Mouse (Mus musculus): ENCODE data around the gene Dctn3. TPM values are rescaled to one million over a fixed set of nuclear protein-coding genes. Genes with fewer than 3 reads are reported as not detected.

Dctn3 gene
- polyA plus RNA-seq, 1 experiment, result 38.0 TPM

- TF ChIP-seq GATA1 (IDR thresholded peaks at IDR 0.05; ENCODE audit: low read length) (no peak), TAL1 (IDR thresholded peaks at IDR 0.05; ENCODE audit: low read length) (no peak)
- Histone ChIP-seq H3K4me1 (ENCODE audit: control insufficient read depth) (no peaks in the 10 kb centered on the region), H3K36me3 (ENCODE audit: control insufficient read depth) (no peaks in the 10 kb centered on the region), H3K9me3 (ENCODE audit: control insufficient read depth, low read length) (no peaks in the 10 kb centered on the region), H3K4me3 (replicated peaks) (no peak overlapping the region), H3K27me3 (ENCODE audit: control insufficient read depth) (peaks cover 5% of the 10 kb centered on the region)
These were observed 46.5 kb downstream of the Dctn3 start for GRCm38 (mm10) chr4:41676248-41677005.

GRCm38 (mm10) chr4:41673186-41673585 is 49.8 kb downstream of the Dctn3 start:
- Histone ChIP-seq H3K4me3 (replicated peaks) (no peak overlapping the region), H3K4me1 (ENCODE audit: control insufficient read depth) (no peaks in the 10 kb centered on the region), H3K9me3 (ENCODE audit: control insufficient read depth, low read length) (no peaks in the 10 kb centered on the region), H3K36me3 (ENCODE audit: control insufficient read depth) (no peaks in the 10 kb centered on the region), H3K27me3 (ENCODE audit: control insufficient read depth) (0 out of 2 replicates have a peak, but pooled peaks cover 2% of the 10 kb centered on the region)
- TF ChIP-seq GATA1 (IDR thresholded peaks at IDR 0.05; ENCODE audit: low read length), result no peak

GRCm38 (mm10) chr4:41672522-41672963 is 50.4 kb downstream of the Dctn3 start:
- TF ChIP-seq TAL1 (IDR thresholded peaks at IDR 0.05; ENCODE audit: low read length) (no peak), GATA1 (IDR thresholded peaks at IDR 0.05; ENCODE audit: low read length) (no peak)
- no peaks in the 10 kb centered on the region for H3K9me3 ChIP-seq (ENCODE audit: control insufficient read depth, low read length)
- no peaks in the 10 kb centered on the region for H3K36me3 ChIP-seq (ENCODE audit: control insufficient read depth)
- 0 out of 2 replicates have a peak, but pooled peaks cover 2% of the 10 kb centered on the region for H3K27me3 ChIP-seq (ENCODE audit: control insufficient read depth)
- no peak overlapping the region for H3K4me3 ChIP-seq (replicated peaks)
- H3K4me1 ChIP-seq (ENCODE audit: control insufficient read depth), result no peaks in the 10 kb centered on the region

- Histone ChIP-seq H3K4me3 (replicated peaks) (no peak overlapping the region), H3K36me3 (ENCODE audit: control insufficient read depth) (no peaks in the 10 kb centered on the region), H3K9me3 (ENCODE audit: control insufficient read depth, low read length) (no peaks in the 10 kb centered on the region), H3K4me1 (ENCODE audit: control insufficient read depth) (no peaks in the 10 kb centered on the region), H3K27me3 (ENCODE audit: control insufficient read depth) (0 out of 2 replicates have a peak, but pooled peaks cover 2% of the 10 kb centered on the region)
- no peak for TF ChIP-seq TAL1 (IDR thresholded peaks at IDR 0.05; ENCODE audit: low read length)
These were observed 50.9 kb downstream of the Dctn3 start for GRCm38 (mm10) chr4:41671963-41672480.

DNA sequence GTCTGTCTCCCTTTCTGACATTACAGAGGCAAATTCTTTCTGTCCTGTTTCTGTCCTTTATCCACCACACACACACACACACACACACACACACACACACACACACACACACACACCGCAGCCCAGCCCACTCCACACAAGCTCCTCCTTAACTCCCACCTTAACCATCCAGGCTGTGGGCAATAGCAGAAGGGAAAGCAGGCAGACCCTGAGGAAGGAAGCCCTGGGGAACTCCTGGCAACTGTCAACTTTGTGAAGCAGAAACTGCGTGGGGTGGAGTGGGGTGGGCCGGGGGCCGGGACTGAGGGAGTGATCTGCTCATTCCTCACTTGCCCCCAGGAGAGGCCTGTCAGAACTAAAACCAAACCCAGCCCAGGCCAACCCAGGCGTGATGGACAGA is 51.5 kb downstream of the Dctn3 start:
- TF ChIP-seq GATA1 (IDR thresholded peaks at IDR 0.05; ENCODE audit: low read length) (no peak), TAL1 (IDR thresholded peaks at IDR 0.05; ENCODE audit: low read length) (no peak)
- Histone ChIP-seq H3K4me3 (replicated peaks) (no peak overlapping the region), H3K36me3 (ENCODE audit: control insufficient read depth) (no peaks in the 10 kb centered on the region), H3K9me3 (ENCODE audit: control insufficient read depth, low read length) (no peaks in the 10 kb centered on the region), H3K4me1 (ENCODE audit: control insufficient read depth) (no peaks in the 10 kb centered on the region; the same call in 1 of the 2 replicates), H3K27me3 (ENCODE audit: control insufficient read depth) (0 out of 2 replicates have a peak, but pooled peaks cover 2% of the 10 kb centered on the region)

DNA sequence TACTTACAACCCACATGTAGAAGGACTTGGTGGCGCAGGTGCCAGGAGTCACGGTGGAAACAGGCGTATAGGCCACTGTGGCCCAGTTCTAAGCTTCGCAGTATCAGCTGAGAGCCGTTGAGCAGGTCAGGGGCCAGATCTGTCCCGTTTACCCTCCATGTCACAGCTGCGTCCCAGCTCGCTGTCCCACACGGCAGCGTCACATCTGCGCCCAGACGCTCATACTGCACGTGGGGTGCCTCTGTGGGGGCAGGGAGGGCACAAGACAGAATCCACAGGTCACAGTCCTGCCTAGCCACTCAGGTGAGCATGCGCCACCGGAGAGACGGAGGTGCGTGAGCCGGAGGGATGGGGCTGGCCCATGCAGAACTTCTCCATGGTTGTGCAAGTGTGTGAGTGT is 52.1 kb downstream of the Dctn3 start:
- no peak for TF ChIP-seq TAL1 (IDR thresholded peaks at IDR 0.05; ENCODE audit: low read length)
- TF ChIP-seq GATA1 (IDR thresholded peaks at IDR 0.05; ENCODE audit: low read length), result no peak
- no peaks in the 10 kb centered on the region for H3K36me3 ChIP-seq (ENCODE audit: control insufficient read depth)
- H3K27me3 ChIP-seq (ENCODE audit: control insufficient read depth), result 0 out of 2 replicates have a peak, but pooled peaks cover 2% of the 10 kb centered on the region
- H3K4me1 ChIP-seq (ENCODE audit: control insufficient read depth), result no peaks in the 10 kb centered on the region; the same call in 1 of the 2 replicates
- no peak overlapping the region for H3K4me3 ChIP-seq (replicated peaks)
- no peaks in the 10 kb centered on the region for H3K9me3 ChIP-seq (ENCODE audit: control insufficient read depth, low read length)

GRCm38 (mm10) chr4:41666646-41667045 is 56.3 kb downstream of the Dctn3 start:
- H3K36me3 ChIP-seq (ENCODE audit: control insufficient read depth), result no peaks in the 10 kb centered on the region
- H3K4me1 ChIP-seq (ENCODE audit: control insufficient read depth), result no peaks in the 10 kb centered on the region; the same call in none of the 2 replicates
- TF ChIP-seq GATA1 (IDR thresholded peaks at IDR 0.05; ENCODE audit: low read length) (no peak), TAL1 (IDR thresholded peaks at IDR 0.05; ENCODE audit: low read length) (no peak)
- H3K9me3 ChIP-seq (ENCODE audit: control insufficient read depth, low read length), result no peaks in the 10 kb centered on the region
- no peak overlapping the region for H3K4me3 ChIP-seq (replicated peaks)
- H3K27me3 ChIP-seq (ENCODE audit: control insufficient read depth), result no peaks in the 10 kb centered on the region

GRCm38 (mm10) chr4:41665009-41665675 is 57.8 kb downstream of the Dctn3 start:
- H3K4me1 ChIP-seq (ENCODE audit: control insufficient read depth), result no peaks in the 10 kb centered on the region; the same call in none of the 2 replicates
- no peaks in the 10 kb centered on the region for H3K36me3 ChIP-seq (ENCODE audit: control insufficient read depth)
- H3K4me3 ChIP-seq (replicated peaks), result no peak overlapping the region
- TF ChIP-seq GATA1 (IDR thresholded peaks at IDR 0.05; ENCODE audit: low read length) (no peak), TAL1 (IDR thresholded peaks at IDR 0.05; ENCODE audit: low read length) (no peak)
- H3K9me3 ChIP-seq (ENCODE audit: control insufficient read depth, low read length), result no peaks in the 10 kb centered on the region
- H3K27me3 ChIP-seq (ENCODE audit: control insufficient read depth), result no peaks in the 10 kb centered on the region

Other genes starting within 250 kb of the Dctn3 start
- not detected in 2 replicates for gene AI464131, start 220.1 kb downstream of the Dctn3 start, polyA plus RNA-seq (2012)
- gene 1110017D15Rik, start 205.8 kb downstream of the Dctn3 start, polyA plus RNA-seq (2012), result 0.11 TPM in 1 of 2 replicates, not detected in the other
- gene Fam219a, start 153.6 kb downstream of the Dctn3 start, polyA plus RNA-seq (2012), result 0.14 and 0.16 TPM in 2 replicates
- gene Dnaic1, start 153.4 kb downstream of the Dctn3 start, polyA plus RNA-seq (2012), result not detected in 2 replicates
- 0.04 TPM in 1 of 2 replicates, not detected in the other for gene Enho, start 82.8 kb downstream of the Dctn3 start, polyA plus RNA-seq (2012)
- not detected in 2 replicates for gene Cntfr, start 26.1 kb downstream of the Dctn3 start, polyA plus RNA-seq (2012)
- gene Il11ra1, start 23.2 kb downstream of the Dctn3 start, polyA plus RNA-seq (2012), result 0.14 and 0.17 TPM in 2 replicates
- gene Rpp25l, start 9.6 kb downstream of the Dctn3 start, polyA plus RNA-seq (2012), result 7.5 and 11.4 TPM in 2 replicates
- not detected in 2 replicates for gene Arid3c, start 8.0 kb upstream of the Dctn3 start, polyA plus RNA-seq (2012)
- 0.87 and 2.4 TPM in 2 replicates for gene Galt, start 32.1 kb upstream of the Dctn3 start, polyA plus RNA-seq (2012)
- gene Sigmar1, start 33.0 kb upstream of the Dctn3 start, polyA plus RNA-seq (2012), result 1.1 and 1.3 TPM in 2 replicates
- gene Ccl27a, start 51.1 kb upstream of the Dctn3 start, polyA plus RNA-seq (2012), result 1.0 and 1.3 TPM in 2 replicates
- gene Gm21541, start 180.4 kb upstream of the Dctn3 start, polyA plus RNA-seq (2012), result not detected in 2 replicates
- 0.85 and 0.99 TPM in 2 replicates for gene Gm20878, start 218.4 kb upstream of the Dctn3 start, polyA plus RNA-seq (2012)
- gene Fam205a4, start 242.9 kb upstream of the Dctn3 start, polyA plus RNA-seq (2012), result not detected in 2 replicates